Mouse (Mus musculus) midbrain, embryonic 14.5 days (tissue): ENCODE data around the gene Gm6040. TPM values are rescaled to one million over a fixed set of nuclear protein-coding genes. Genes with fewer than 3 reads are reported as not detected.

ENCODE experiments used
- polyA plus RNA-seq: library from polyadenylated mRNA; unstranded; fragments of >200 nt; fragmentation: Nextera tagmentation; extraction: Ambion mirVana; gene quantifications from 2 replicates; pipeline ENCODE4 v1.2.1, GENCODE M21; 2014

Gm6040 gene
- polyA plus RNA-seq, 1 experiment from 2014 or later: not detected

Other genes starting within 250 kb of the Gm6040 start
- gene Defb33, start 29.4 kb downstream of the Gm6040 start, polyA plus RNA-seq: not detected in 2 replicates
- not detected in 2 replicates for gene Gm15056, start 19.4 kb downstream of the Gm6040 start, polyA plus RNA-seq
- not detected in 2 replicates for gene AY761185, start 22.6 kb upstream of the Gm6040 start, polyA plus RNA-seq
- gene Defa21, start 103.5 kb upstream of the Gm6040 start, polyA plus RNA-seq: not detected in 2 replicates
- not detected in 2 replicates for gene Defa23, start 133.0 kb upstream of the Gm6040 start, polyA plus RNA-seq
- gene Defa35, start 143.0 kb upstream of the Gm6040 start, polyA plus RNA-seq: not detected in 2 replicates
- gene Defa25, start 162.4 kb upstream of the Gm6040 start, polyA plus RNA-seq: not detected in 2 replicates
- not detected in 2 replicates for gene Gm14851, start 174.0 kb upstream of the Gm6040 start, polyA plus RNA-seq
- not detected in 2 replicates for gene Defa30, start 212.6 kb upstream of the Gm6040 start, polyA plus RNA-seq
- gene Defa22, start 240.2 kb upstream of the Gm6040 start, polyA plus RNA-seq: not detected in 2 replicates